Mouse (Mus musculus) liver, embryonic 12.5 days (tissue): ENCODE data around the gene Mgarp. TPM values are rescaled to one million over a fixed set of nuclear protein-coding genes. Genes with fewer than 3 reads are reported as not detected.
"Not testable (repeated sequence)": the region's sequence is repeated elsewhere in the genome, so short reads cannot be mapped to it uniquely, and the experiment has no call there.

Experiments
- ATAC-seq: fragments of 200-750 bp; cut with Nextera tagmentation; 2 replicates; pipeline ENCODE4 v1.8.0; 2017; ENCODE audit warnings: moderate number of reproducible peaks, mild to moderate bottlenecking, moderate library complexity
- H3K27ac ChIP-seq: fragments of 300-500 bp; sonication (generic); 2 replicates; pipeline ENCODE4 v1.5.1; 2016; ENCODE audit warnings: mild to moderate bottlenecking
- H3K27me3 ChIP-seq: fragments of 300-500 bp; sonication (generic); replicated peaks from 2 replicates; pipeline ENCODE4 v1.6.1; 2016; ENCODE audit warnings: mild to moderate bottlenecking, moderate library complexity
- H3K36me3 ChIP-seq: fragments of 300-500 bp; sonication (generic); 2 replicates; pipeline ENCODE4 v1.6.1; 2016; ENCODE audit warnings: mild to moderate bottlenecking, moderate library complexity
- H3K4me1 ChIP-seq: fragments of 300-500 bp; sonication (generic); 2 replicates; pipeline ENCODE4 v1.6.1; 2016
- H3K4me2 ChIP-seq: fragments of 300-500 bp; sonication (generic); 2 replicates; pipeline ENCODE4 v1.6.1; 2016; ENCODE audit warnings: mild to moderate bottlenecking, moderate library complexity
- H3K4me3 ChIP-seq: fragments of 300-500 bp; sonication (generic); 2 replicates; pipeline ENCODE4 v1.5.1; 2016; ENCODE audit warnings: mild to moderate bottlenecking, moderate library complexity
- H3K9ac ChIP-seq: fragments of 300-500 bp; sonication (generic); 2 replicates; pipeline ENCODE4 v1.6.1; 2016; ENCODE audit warnings: mild to moderate bottlenecking, moderate library complexity
- H3K9me3 ChIP-seq: fragments of 300-500 bp; sonication (generic); replicated peaks from 2 replicates; pipeline ENCODE4 v1.6.1; 2016; ENCODE audit warnings: mild to moderate bottlenecking, moderate library complexity
- WGBS: fragments of 180-500 bp; shearing (Covaris S2); methylation state at CpG from one replicate; pipeline ENCODE4 v1.1.7; 2016; ENCODE audit not compliant: insufficient replicate concordance; 5-methylcytosine and 5-hydroxymethylcytosine counted together
- polyA plus RNA-seq: library from polyadenylated mRNA; unstranded; fragments of >200 nt; fragmentation: Nextera tagmentation; extraction: Ambion mirVana; gene quantifications from 2 replicates; pipeline ENCODE4 v1.2.1, GENCODE M21; 2016

Gene Mgarp
- polyA plus RNA-seq, 1 experiment from 2014 or later: 1.3 TPM

DNA sequence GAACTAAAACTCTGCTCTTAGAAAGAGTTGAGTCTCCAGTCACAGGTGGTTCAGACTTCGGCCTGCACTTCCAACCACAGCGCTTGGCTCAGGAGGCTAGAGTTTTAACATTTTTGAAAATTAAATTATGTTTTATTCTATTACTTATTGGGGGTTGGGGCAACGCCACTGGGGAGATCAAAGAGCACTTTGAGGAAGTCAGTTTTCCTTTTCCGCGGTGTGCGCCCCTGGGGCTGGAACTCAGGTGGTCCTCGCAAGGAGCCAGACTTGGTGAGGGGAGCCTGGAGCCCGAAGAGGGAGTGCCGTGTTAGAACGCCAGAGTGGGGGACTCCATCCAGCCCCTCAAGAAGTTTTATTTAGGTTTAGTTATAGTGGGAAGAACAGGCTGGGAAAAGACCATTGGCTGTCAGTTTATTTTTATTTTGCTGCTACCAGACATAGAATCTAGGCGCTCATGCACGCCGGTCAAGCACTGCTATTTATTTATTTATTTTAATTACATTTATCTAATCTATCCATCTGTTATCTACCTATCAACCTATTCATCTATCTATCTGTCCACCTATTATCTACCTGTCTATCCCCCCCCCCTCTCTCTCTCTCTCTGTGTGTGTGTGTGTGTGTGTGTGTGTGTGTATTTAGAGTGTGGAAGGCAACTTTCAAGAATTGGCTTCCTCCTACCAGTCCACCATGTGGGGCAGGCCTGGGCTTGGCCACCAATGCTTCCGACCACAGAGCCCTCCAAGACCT, 36.8 kb downstream of the Mgarp start:
- H3K4me3 ChIP-seq: peak overlapping the region; percentile 67
- WGBS: 21% methylated on average over 14 of the region's 14 CpGs
- peak overlapping the region; percentile 58 for H3K9ac ChIP-seq
- 0 out of 2 replicates have a peak, but pooled peaks cover 6% of the 10 kb centered on the region for H3K27me3 ChIP-seq
- H3K4me2 ChIP-seq: peak overlapping the region; percentile 81
- H3K27ac ChIP-seq: peak overlapping the region; percentile 33; the same call in 1 of the 2 replicates
- no peak for ATAC-seq
- H3K4me1 ChIP-seq: peaks cover 51% of the 10 kb centered on the region
- no peaks in the 10 kb centered on the region for H3K36me3 ChIP-seq
- no peaks in the 10 kb centered on the region for H3K9me3 ChIP-seq

DNA sequence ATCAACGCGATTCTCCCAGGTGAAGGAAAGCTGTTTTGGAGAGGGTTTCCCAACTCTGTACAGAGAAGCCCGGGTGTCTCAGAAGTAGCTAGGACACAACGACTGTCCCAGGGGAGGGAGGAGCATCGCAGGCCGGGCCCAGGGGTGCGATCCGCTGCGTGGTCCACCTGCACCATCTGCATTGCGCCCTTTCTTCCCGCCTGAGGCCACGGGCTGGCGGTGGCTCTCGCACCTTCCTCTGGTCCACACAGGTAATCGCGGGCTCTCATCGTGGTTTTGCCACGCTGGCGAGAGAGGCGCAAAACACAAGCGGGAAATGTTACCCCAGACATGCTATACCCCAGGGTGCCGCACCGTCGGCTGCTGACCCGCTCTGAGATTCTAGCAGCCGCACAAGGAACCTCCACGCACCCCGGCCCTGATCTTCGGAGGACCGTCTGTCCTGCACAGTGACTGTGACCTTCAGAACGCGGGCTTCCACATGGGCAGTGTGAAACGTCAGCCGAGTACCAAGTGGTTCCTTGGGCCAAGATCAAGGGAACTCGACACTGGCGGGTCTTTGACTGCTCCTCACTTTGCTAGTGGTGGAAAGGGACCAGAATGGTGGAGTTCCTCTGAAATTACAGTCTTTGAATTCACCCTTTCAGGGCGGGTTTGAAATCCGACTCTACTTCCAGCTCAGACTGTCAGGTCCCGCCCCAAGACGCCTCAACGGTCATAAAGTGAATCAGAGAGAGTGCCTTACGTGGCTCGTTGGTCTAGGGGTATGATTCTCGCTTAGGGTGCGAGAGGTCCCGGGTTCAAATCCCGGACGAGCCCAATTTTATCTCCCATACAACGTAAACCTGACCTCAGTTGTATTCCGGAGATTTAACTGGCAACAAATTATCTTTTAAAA, 37.6 kb downstream of the Mgarp start:
- peak; percentile 75 for ATAC-seq
- peaks cover 43% of the 10 kb centered on the region for H3K4me1 ChIP-seq

DNA sequence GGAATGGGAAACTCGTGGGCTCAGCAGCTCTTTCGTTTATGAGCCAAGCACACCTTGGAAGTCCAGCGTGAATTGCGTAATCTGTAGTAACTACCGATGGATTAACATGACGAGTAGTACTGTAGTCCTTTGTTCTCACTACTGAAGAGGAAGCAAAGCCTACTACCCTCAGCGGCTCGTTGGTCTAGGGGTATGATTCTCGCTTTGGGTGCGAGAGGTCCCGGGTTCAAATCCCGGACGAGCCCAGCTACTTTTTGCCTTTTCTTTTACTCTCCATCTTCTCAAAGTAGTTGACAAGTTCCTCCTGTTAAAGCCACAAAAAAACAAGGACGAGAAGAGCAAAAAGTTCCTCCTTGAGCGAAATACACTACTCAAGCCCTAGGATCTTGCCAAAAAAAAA, 38.4 kb downstream of the Mgarp start:
- Histone ChIP-seq H3K9ac (peak overlapping the region; percentile 78), H3K4me3 (peak overlapping the region; percentile 67), H3K36me3 (no peaks in the 10 kb centered on the region), H3K4me1 (peaks cover 44% of the 10 kb centered on the region), H3K27me3 (no peaks in the 10 kb centered on the region), H3K27ac (peak overlapping the region; percentile 78; the same call in 1 of the 2 replicates), H3K4me2 (peak overlapping the region; percentile 81), H3K9me3 (no peaks in the 10 kb centered on the region)
- ATAC-seq: peak; percentile 53
- WGBS: under 1% methylated on average over 15 of the region's 15 CpGs

More for the DNA sequence above, 37.6 kb downstream of the Mgarp start:
- 0 out of 2 replicates have a peak, but pooled peaks cover 4% of the 10 kb centered on the region for H3K27me3 ChIP-seq
- H3K4me2 ChIP-seq: peak overlapping the region; percentile 81
- H3K27ac ChIP-seq: peak overlapping the region; percentile 78
- H3K9ac ChIP-seq: peak overlapping the region; percentile 78
- no peaks in the 10 kb centered on the region for H3K9me3 ChIP-seq
- H3K4me3 ChIP-seq: peak overlapping the region; percentile 67
- no peaks in the 10 kb centered on the region for H3K36me3 ChIP-seq
- WGBS: under 1% methylated on average over 50 of the region's 50 CpGs

DNA sequence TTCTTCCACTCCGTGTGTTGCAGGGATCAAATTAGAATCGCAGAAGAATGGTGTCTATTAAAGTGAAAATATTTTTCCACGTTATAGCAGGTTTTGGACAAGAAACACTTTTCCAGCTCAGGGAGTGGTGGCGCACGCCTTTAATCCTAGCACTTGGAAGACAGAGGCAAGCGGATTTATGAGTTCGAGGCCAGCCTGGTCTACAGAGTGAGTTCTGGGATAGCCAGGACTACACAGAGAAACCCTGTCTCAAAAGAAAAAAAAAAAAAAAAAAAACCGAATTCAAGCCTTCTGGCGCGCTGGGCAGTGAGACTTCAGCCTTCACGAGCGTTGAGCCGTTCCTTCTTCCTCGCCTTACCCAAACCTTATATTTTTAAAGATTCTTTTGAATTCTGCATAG, 38.9 kb downstream of the Mgarp start:
- no peak overlapping the region for H3K27ac ChIP-seq
- H3K36me3 ChIP-seq: no peaks in the 10 kb centered on the region
- H3K9ac ChIP-seq: peak overlapping the region; percentile 62; the same call in 1 of the 2 replicates
- no peaks in the 10 kb centered on the region for H3K9me3 ChIP-seq
- no peaks in the 10 kb centered on the region for H3K27me3 ChIP-seq
- WGBS: 7% methylated on average over 14 of the region's 14 CpGs
- ATAC-seq: no peak
- H3K4me1 ChIP-seq: peaks cover 50% of the 10 kb centered on the region
- H3K4me3 ChIP-seq: peak overlapping the region; percentile 67
- H3K4me2 ChIP-seq: peak overlapping the region; percentile 81

DNA sequence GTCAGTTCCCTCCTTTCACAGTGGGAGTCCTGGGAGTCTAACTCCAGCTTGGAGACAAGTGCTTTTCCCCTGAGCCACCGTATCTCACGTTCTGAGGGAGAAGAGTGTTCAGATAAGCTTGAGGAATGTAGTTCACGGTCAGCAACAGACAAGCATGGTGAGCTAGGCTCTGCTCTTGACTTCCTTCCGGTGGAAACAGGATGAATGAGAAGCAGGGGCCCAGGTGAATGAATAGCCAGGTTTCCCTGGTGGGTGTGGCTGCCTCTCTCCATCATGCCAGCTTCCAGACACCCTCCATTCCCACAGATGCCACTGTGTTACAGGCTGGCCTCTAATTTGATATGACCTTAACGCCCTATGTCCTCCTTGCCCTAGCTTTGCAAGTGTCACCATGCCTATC, 39.5 kb downstream of the Mgarp start:
- Histone ChIP-seq H3K4me2 (peak overlapping the region; percentile 81), H3K27ac (no peak overlapping the region), H3K4me3 (peak overlapping the region; percentile 67)

DNA sequence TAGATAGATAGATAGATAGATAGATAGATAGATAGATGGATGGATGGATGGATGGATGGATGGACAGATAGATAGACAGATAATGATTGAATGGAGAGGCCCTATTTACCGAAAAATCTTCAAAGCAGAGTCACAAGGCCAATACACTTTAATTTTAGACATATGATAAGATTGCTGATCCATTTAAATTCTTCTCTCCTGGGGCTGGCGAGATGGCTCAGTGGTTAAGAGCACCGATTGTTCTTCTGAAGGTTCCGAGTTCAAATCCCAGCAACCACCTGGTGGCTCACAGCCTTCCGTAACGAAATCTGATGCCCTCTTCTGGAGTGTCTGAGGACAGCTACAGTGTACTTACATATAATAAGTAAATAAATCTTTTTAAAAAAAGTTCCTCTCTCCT, 41.6 kb downstream of the Mgarp start:
- H3K36me3 ChIP-seq, H3K4me2 ChIP-seq, ATAC-seq, H3K27me3 ChIP-seq, H3K27ac ChIP-seq, H3K4me3 ChIP-seq, H3K9ac ChIP-seq, H3K9me3 ChIP-seq: not testable (repeated sequence)
- H3K4me1 ChIP-seq: peaks cover 38% of the 10 kb centered on the region
- WGBS: 71% methylated on average over 6 of the region's 6 CpGs

More for the DNA sequence above, 39.5 kb downstream of the Mgarp start:
- 13% methylated on average over 5 of the region's 5 CpGs for WGBS
- H3K9me3 ChIP-seq: no peaks in the 10 kb centered on the region
- H3K36me3 ChIP-seq: no peaks in the 10 kb centered on the region
- H3K27me3 ChIP-seq: no peaks in the 10 kb centered on the region
- H3K4me1 ChIP-seq: peaks cover 51% of the 10 kb centered on the region
- H3K9ac ChIP-seq: no peak overlapping the region
- no peak for ATAC-seq

DNA sequence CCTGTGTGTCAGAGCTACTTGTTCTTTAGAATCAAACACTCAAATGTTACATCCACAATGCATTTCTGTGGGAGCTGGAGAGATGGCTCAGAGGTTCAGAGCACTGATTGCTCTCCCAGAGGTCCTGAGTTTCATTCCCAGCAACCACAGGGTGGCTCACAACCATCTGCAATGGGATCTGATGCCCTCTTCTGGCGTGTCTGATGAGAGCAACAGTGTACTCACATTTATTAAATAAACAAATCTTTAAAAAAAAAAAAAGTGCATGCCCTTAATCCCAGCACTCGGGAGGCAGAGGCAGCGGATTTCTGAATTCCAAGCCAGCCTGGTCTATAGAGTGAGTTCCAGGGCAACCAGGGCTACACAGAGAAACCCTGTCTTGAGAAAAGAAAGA, 42.5 kb downstream of the Mgarp start:
- no peak overlapping the region for H3K4me3 ChIP-seq
- H3K4me2 ChIP-seq: no peak overlapping the region
- no peak overlapping the region for H3K27ac ChIP-seq
- no peaks in the 10 kb centered on the region for H3K9me3 ChIP-seq
- 75% methylated on average over 3 of the region's 3 CpGs for WGBS
- no peaks in the 10 kb centered on the region for H3K36me3 ChIP-seq
- H3K9ac ChIP-seq: no peak overlapping the region
- peaks cover 39% of the 10 kb centered on the region for H3K4me1 ChIP-seq
- ATAC-seq: no peak
- H3K27me3 ChIP-seq: no peaks in the 10 kb centered on the region

DNA sequence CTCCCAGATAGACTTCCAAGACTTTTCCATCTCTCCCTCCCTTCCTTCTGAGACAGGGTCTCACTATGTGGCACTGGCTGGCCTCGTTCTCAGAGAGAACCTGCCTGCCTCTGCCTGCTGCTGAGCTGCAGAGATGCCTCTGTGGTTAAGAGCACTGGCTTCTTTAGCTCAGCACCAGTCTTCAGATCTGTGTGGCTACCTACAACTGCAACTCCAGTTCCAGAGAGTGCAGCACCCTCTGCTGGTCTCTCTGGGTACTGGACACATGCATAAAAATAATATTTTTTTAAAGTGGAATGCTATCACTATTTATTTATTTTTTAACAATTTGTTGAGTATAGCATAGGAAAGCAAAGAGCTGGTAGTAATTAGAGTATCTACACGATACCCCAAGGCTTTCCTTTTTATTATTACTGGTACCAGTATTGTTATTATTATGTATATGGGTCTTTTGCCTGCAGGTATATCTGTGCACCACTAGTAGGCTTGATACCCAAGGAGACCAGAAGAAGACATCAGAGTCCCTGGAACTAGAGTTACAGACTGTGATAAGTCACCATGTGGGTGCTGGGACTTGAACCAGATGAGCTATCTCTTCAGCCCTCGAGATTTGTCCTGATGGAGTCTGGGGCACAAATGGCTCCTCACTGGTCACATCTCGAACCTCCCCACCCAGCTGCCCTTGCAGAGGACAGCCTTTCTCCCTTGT, 43.1 kb downstream of the Mgarp start:
- no peak overlapping the region for H3K4me3 ChIP-seq
- H3K9ac ChIP-seq: no peak overlapping the region
- H3K27ac ChIP-seq: no peak overlapping the region
- H3K27me3 ChIP-seq: no peaks in the 10 kb centered on the region
- peak; percentile 51; the same call in 1 of the 2 replicates for ATAC-seq
- WGBS: 47% methylated on average over 4 of the region's 4 CpGs
- no peaks in the 10 kb centered on the region for H3K9me3 ChIP-seq
- peaks cover 41% of the 10 kb centered on the region for H3K4me1 ChIP-seq
- no peak overlapping the region for H3K4me2 ChIP-seq
- H3K36me3 ChIP-seq: no peaks in the 10 kb centered on the region

DNA sequence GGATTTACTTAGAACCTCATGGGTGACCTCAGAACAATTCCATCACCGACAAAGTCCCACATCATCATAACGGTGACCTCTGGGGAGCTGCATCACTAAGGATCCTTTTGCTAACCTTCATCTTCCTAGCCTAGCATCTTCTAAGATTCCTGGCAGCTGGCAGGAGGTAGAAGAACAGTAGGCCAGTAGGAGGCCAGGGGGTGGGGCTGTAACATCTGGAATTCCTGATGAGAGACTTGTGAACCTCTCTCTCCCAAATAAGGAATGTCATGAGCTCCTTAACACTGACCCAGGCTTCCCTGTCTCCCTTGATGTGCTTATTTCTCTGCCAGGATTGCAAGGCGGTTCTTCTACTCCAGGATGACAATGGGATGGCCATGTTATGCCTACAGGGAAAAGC, 45.7 kb downstream of the Mgarp start:
- Histone ChIP-seq H3K4me2 (no peak overlapping the region), H3K27ac (no peak overlapping the region), H3K4me3 (no peak overlapping the region), H3K36me3 (no peaks in the 10 kb centered on the region), H3K9ac (no peak overlapping the region), H3K9me3 (no peaks in the 10 kb centered on the region), H3K4me1 (peaks cover 35% of the 10 kb centered on the region), H3K27me3 (no peaks in the 10 kb centered on the region)
- 55% methylated on average over 3 of the region's 3 CpGs for WGBS
- no peak for ATAC-seq

DNA sequence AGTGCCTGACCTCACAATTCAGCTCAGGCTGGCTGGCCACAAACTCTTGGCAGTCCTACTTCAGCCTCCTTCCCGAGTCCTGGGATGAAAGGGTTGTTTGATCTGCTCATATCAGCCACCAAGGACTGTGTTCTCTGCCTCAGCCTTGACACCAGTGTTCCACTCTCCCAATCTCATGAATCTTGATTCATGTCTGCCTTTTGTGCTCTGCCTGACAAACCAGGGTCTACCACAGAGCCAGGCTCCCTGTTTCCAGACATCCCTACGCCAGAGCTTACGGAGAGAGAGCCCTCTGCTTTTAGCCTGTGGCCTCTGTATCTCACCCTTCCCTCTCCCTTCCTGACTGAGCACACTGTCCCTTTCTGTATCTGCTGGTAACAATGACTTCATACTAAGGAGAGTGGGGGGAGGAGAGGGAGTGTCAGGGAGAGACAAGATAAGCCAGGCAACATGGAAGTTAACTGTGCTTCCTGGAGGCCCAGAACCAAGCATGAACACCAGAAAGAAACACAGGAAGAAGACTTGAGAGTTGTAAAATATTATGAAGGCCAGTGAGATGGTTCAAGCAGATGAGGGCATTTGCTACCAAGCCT, 47.8 kb downstream of the Mgarp start:
- H3K9me3 ChIP-seq: no peaks in the 10 kb centered on the region
- 13% methylated on average over 3 of the region's 3 CpGs for WGBS
- peak; percentile 87 for ATAC-seq
- H3K4me3 ChIP-seq: no peak overlapping the region; the same call in 1 of the 2 replicates
- no peaks in the 10 kb centered on the region for H3K27me3 ChIP-seq
- no peaks in the 10 kb centered on the region for H3K36me3 ChIP-seq
- H3K4me1 ChIP-seq: peaks cover 35% of the 10 kb centered on the region
- H3K4me2 ChIP-seq: peak overlapping the region; percentile 47
- peak overlapping the region; percentile 45 for H3K9ac ChIP-seq
- peak overlapping the region; percentile 69 for H3K27ac ChIP-seq

DNA sequence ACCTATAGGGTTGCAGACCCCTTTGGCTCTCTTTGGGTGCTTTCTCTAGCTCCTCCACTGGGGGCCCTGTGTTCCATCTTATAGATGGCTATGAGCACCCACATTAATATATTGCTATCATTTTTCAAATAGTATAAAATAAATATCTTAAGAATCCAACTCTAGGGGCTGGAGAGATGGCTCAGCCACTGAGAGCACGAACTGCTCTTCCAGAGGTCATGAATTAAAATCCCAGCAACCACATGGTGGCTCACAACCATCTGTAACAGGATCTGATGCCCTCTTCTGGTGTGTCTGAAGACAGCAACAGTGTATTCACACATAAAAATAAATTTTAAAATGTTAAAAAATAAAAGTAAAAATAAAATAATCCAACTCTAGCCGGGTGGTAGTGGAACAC, 51.5 kb downstream of the Mgarp start:
- WGBS: 75% methylated on average over 2 of the region's 2 CpGs
- H3K9me3 ChIP-seq, H3K4me2 ChIP-seq, H3K36me3 ChIP-seq, H3K9ac ChIP-seq, H3K27me3 ChIP-seq, H3K4me3 ChIP-seq, ATAC-seq, H3K27ac ChIP-seq: not testable (repeated sequence)
- peaks cover 33% of the 10 kb centered on the region for H3K4me1 ChIP-seq
